Mouse (Mus musculus): ENCODE data around the gene Ascl1. TPM values are rescaled to one million over a fixed set of nuclear protein-coding genes. Genes with fewer than 3 reads are reported as not detected.

Gene Ascl1
- 0.15 and 0.35 TPM in 2 replicates for polyA plus RNA-seq (2015; fragmentation: Nextera tagmentation; extraction: Ambion mirVana)

DNA sequence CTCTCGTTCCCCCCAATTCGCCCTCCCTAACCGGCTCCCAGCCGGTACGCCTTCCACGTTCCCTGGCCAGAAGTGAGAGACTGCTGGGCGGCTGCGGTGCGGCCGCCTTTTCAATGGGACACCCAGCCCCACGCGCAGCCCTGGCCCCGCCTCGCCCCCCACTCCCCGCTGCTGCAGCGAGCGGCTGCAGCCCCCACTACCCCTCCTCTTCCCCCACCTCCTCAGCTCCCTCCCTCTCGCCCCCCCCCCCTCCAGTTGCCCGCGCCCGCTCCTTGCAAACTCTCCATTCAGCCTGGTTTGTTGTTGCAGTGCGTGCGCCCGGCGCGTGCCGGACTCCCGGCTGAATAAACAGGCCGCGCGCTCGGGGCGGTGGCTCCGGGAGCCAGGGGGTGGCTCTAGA, at the start of gene Ascl1:
Ascl1 (minus strand) TSS at position 85 of the 400 bp plus-strand sequence.
- H3K4me2 ChIP-seq = peak within 1 kb of the TSS; percentile 99
- no peak within 1 kb of the TSS for H3K27ac ChIP-seq (replicated peaks)
- peak within 1 kb of the TSS; percentile 67 for H3K4me3 ChIP-seq
- H3K9ac ChIP-seq = peak within 1 kb of the TSS; percentile 69
- peaks cover 96% of the 10 kb centered on the region for H3K27me3 ChIP-seq (replicated peaks)
- H3K4me1 ChIP-seq = peaks cover 19% of the 10 kb centered on the region
- no peaks in the 10 kb centered on the region for H3K36me3 ChIP-seq
- peaks cover 6% of the 10 kb centered on the region; the same call in 1 of the 2 replicates for H3K9me3 ChIP-seq
- under 1% methylated on average over 33 of the region's 34 CpGs for WGBS
- no peak for ATAC-seq (ENCODE audit: extremely low read depth, insufficient number of reproducible peaks, low FRiP score, low TSS enrichment)

DNA sequence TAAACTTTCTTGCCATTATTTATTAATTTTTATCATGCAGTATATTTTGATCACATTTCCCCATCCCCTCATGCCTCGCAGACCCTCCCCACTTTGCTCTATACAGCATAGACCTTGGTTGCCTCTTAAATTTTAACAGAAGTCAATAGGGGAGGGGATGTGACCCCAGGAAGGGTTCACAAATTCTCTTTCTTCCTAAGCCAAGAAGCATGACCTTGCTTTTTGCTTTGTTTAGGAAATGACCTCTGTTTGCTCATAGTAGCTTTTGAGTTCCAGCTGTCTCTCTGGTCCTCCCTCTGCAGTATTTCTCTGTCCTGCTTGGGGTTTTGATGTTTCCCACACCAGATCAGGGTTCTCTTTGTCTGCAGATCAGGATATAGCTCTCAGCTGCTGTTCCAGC, 40.7 kb upstream of the Ascl1 start:
- no peak overlapping the region for H3K4me3 ChIP-seq
- H3K27ac ChIP-seq (replicated peaks) = no peak overlapping the region
- no peak overlapping the region for H3K9ac ChIP-seq
- H3K4me2 ChIP-seq = no peak overlapping the region
- H3K36me3 ChIP-seq = no peaks in the 10 kb centered on the region
- ATAC-seq (ENCODE audit: extremely low read depth, insufficient number of reproducible peaks, low FRiP score, low TSS enrichment) = no peak
- no peaks in the 10 kb centered on the region for H3K9me3 ChIP-seq
- 67% methylated on average over 1 of the region's 1 CpGs for WGBS
- H3K27me3 ChIP-seq (replicated peaks) = no peaks in the 10 kb centered on the region
- no peaks in the 10 kb centered on the region for H3K4me1 ChIP-seq

DNA sequence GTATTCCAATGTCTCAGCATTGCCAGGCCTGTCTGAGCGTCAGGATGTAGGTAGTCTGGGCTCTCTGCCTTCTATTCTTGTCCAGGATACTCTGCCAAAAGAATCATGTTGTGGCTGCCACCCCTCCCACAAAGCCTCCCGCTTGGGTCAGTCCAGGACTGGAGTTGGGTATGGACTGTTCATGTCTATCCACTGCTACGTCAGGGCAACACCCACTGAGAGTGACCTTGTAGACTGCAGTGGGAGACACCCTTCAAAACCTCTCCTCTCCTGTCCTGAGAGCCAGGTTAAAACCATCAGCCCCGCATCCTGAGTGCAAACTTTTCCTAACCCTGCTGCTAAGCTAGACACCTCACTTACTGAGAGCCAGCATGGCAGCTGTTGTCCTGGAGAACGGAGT, 28.2 kb upstream of the Ascl1 start, which contains the start of gene Pah:
Pah (plus strand) TSS at position 150 of the 400 bp plus-strand sequence.
- H3K4me1 ChIP-seq = no peaks in the 10 kb centered on the region
- H3K27ac ChIP-seq (replicated peaks) = no peak within 1 kb of the TSS
- H3K4me2 ChIP-seq = no peak within 1 kb of the TSS
- H3K9ac ChIP-seq = no peak within 1 kb of the TSS
- H3K36me3 ChIP-seq = no peaks in the 10 kb centered on the region
- H3K9me3 ChIP-seq = no peaks in the 10 kb centered on the region
- H3K27me3 ChIP-seq (replicated peaks) = 0 out of 2 replicates have a peak, but pooled peaks cover 10% of the 10 kb centered on the region
- WGBS = 72% methylated on average over 5 of the region's 5 CpGs
- ATAC-seq (ENCODE audit: extremely low read depth, insufficient number of reproducible peaks, low FRiP score, low TSS enrichment) = no peak
- no peak within 1 kb of the TSS for H3K4me3 ChIP-seq

DNA sequence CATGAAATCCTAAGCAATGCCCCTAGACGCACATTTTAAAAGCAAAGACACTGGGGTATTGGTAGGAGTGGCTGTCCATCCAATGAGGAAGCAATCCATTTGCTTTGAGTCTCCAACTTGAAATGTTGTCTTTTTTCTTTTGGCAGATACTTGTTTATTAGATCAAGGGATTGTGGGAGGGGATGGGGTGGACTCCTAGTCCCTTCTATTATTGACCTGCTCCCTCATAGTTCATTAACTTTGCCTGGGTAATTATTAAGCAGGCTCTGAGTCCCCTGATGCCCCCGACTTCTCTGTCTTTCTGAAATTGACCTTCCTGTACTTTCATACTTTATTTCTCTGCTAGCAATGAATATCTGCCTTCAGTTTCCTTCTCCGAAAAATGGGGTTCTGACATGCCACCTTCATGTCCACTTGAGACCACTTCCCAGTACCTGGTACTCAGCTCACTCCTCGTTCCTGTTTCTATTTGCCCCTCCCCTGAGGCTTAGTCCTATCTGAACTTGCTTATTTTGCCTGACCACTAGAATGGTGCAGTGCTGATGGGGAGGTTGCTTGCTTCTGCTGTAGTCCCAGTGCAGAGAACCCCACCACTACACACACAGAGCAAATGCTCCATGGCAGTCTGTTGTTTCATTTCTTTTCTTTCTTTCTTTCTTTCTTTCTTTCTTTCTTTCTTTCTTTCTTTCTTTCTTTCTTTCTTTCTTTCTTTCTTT, 27.1 kb upstream of the Ascl1 start:
- Histone ChIP-seq H3K27me3 (replicated peaks) (0 out of 2 replicates have a peak, but pooled peaks cover 10% of the 10 kb centered on the region), H3K4me1 (no peaks in the 10 kb centered on the region), H3K4me3 (no peak overlapping the region), H3K9ac (no peak overlapping the region), H3K27ac (replicated peaks) (no peak overlapping the region), H3K9me3 (no peaks in the 10 kb centered on the region), H3K4me2 (no peak overlapping the region), H3K36me3 (no peaks in the 10 kb centered on the region)
- WGBS = 67% methylated on average over 4 of the region's 4 CpGs
- no peak for ATAC-seq (ENCODE audit: extremely low read depth, insufficient number of reproducible peaks, low FRiP score, low TSS enrichment)

DNA sequence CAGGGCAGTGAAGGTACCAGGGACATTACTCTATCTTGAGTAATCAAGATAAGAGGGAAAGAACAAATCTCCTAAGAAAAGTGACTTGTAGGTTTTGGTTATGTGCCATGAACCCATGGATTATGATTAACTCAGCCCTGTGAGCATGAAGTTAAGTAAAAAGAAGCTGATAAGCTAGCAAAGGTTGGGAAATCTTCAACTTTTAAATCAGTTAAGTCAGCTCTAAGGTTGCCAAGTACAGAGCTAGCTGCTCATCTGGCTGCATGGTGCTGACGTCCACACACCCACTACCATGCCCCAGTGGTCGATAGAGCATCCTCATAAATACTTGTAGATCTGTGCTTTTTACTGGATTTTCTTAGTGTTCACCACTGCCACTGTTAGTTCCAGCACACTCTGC, 25.1 kb upstream of the Ascl1 start:
- no peak overlapping the region for H3K4me2 ChIP-seq
- H3K4me3 ChIP-seq = no peak overlapping the region
- no peak overlapping the region for H3K27ac ChIP-seq (replicated peaks)
- WGBS = 61% methylated on average over 2 of the region's 2 CpGs
- no peaks in the 10 kb centered on the region for H3K36me3 ChIP-seq
- H3K27me3 ChIP-seq (replicated peaks) = 0 out of 2 replicates have a peak, but pooled peaks cover 10% of the 10 kb centered on the region
- no peak overlapping the region for H3K9ac ChIP-seq
- no peaks in the 10 kb centered on the region for H3K4me1 ChIP-seq
- H3K9me3 ChIP-seq = no peaks in the 10 kb centered on the region
- no peak for ATAC-seq (ENCODE audit: extremely low read depth, insufficient number of reproducible peaks, low FRiP score, low TSS enrichment)

DNA sequence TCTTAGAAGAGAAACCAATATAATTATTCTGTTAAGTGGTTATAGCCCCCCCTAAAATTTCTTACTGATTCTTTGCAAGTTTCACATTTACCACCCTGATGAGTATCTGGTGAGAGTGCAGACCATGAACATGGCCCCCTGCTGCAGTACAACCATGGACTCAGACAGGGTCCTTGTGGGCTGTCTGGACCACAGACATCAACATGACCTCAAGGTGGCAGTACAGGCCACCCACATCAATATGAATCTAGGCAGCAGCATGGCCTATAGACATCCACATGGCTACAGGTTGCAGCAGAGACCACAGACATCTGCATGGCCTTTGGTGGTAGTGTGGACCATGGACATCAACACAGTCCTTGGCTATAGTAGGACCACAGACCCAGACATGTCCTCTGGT, 19.6 kb upstream of the Ascl1 start:
- ATAC-seq (ENCODE audit: extremely low read depth, insufficient number of reproducible peaks, low FRiP score, low TSS enrichment) = no peak
- Histone ChIP-seq H3K9me3 (no peaks in the 10 kb centered on the region), H3K4me3 (no peak overlapping the region), H3K4me2 (no peak overlapping the region), H3K27ac (replicated peaks) (no peak overlapping the region), H3K4me1 (no peaks in the 10 kb centered on the region), H3K9ac (no peak overlapping the region), H3K27me3 (replicated peaks) (no peaks in the 10 kb centered on the region), H3K36me3 (no peaks in the 10 kb centered on the region)

DNA sequence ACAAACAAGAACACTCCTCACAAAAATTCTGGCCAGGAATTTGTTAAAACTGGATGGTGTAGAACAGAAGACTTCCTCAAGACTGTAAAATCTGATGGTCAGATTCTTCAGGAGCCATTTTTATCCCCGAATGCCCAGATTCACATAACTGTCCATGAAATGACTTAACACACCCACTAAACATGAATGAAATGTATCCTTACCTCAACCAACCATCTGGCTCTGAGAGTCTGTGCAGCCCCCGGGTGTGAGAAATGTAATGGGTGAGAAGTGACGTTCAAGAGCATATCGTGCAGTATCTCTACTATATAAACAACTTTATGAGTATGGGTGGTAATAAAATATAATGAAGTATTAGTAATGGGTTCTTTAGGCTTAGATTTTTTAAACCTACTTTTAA, 15.1 kb upstream of the Ascl1 start:
- Histone ChIP-seq H3K36me3 (no peaks in the 10 kb centered on the region), H3K27ac (replicated peaks) (no peak overlapping the region), H3K9ac (no peak overlapping the region), H3K4me2 (no peak overlapping the region), H3K27me3 (replicated peaks) (peaks cover 22% of the 10 kb centered on the region), H3K4me3 (no peak overlapping the region), H3K9me3 (no peaks in the 10 kb centered on the region), H3K4me1 (no peaks in the 10 kb centered on the region)
- ATAC-seq (ENCODE audit: extremely low read depth, insufficient number of reproducible peaks, low FRiP score, low TSS enrichment) = no peak
- 77% methylated on average over 4 of the region's 4 CpGs for WGBS

DNA sequence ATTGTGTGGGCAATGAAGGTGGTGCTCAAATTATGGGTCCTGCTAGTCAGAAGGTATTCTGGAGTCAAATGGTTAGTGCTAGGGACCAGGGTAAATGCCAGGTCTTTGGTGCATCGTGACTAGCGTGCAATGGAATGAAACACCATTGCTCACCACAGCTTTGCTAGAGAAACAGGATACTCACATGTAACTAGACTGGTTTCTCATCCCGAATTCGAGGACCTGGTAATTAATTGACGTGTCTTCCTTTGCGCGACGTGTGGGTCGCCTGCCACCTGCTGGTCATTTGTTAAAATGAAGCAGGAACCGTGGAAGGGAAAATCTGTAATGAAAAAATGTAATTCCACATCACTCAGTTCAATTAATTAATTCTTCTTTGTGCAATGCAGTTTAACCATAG, 10.5 kb upstream of the Ascl1 start:
- no peaks in the 10 kb centered on the region for H3K36me3 ChIP-seq
- H3K9me3 ChIP-seq = no peaks in the 10 kb centered on the region
- no peak overlapping the region for H3K4me3 ChIP-seq
- H3K4me1 ChIP-seq = no peaks in the 10 kb centered on the region
- under 1% methylated on average over 10 of the region's 10 CpGs for WGBS
- no peak overlapping the region for H3K4me2 ChIP-seq
- H3K9ac ChIP-seq = no peak overlapping the region
- peaks cover 68% of the 10 kb centered on the region for H3K27me3 ChIP-seq (replicated peaks)
- no peak overlapping the region for H3K27ac ChIP-seq (replicated peaks)
- no peak for ATAC-seq (ENCODE audit: extremely low read depth, insufficient number of reproducible peaks, low FRiP score, low TSS enrichment)

DNA sequence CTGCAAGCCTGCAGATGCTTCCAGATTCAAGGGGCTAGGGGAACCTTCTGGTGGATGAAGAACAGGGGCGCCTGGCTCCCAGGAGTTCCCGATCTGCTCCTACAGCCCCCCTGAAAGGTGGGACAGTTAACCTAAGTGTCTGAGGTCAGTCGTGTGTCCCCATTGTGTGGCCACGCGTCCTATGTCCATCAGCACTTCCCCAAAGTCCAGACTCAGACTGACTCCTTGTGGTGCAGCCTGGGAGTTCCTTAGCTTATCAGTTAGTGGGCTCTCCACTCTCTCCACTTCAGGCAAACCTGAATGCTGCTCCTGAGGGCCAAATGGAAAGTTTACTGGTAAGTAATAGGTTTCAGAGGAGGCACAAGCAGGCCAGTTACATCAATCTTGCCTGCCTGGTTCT, 8.8 kb upstream of the Ascl1 start:
- Histone ChIP-seq H3K9me3 (peaks cover 6% of the 10 kb centered on the region; the same call in 1 of the 2 replicates), H3K27me3 (replicated peaks) (peaks cover 83% of the 10 kb centered on the region), H3K9ac (no peak overlapping the region), H3K36me3 (no peaks in the 10 kb centered on the region), H3K4me2 (no peak overlapping the region), H3K27ac (replicated peaks) (no peak overlapping the region), H3K4me1 (no peaks in the 10 kb centered on the region), H3K4me3 (no peak overlapping the region)
- 15% methylated on average over 5 of the region's 5 CpGs for WGBS
- ATAC-seq (ENCODE audit: extremely low read depth, insufficient number of reproducible peaks, low FRiP score, low TSS enrichment) = no peak

DNA sequence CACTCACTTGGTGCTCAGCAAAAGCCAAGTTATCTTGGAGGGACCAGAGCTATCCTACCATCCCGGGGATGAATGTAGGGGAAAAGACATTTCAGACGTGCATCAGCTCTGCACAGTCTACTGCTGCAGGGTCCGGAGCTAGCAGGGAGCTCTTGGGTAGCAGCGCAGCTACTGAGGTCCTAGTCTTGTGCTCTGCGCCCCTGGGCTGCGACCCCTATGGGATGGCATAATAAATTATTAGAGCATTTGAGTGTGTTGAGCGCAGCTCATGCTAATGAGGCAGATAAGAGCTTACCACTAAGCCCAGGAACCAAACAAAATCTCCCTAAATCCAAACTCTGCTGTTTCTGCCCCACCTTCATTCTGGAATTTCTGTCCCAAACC, 8.2 kb upstream of the Ascl1 start:
- H3K27me3 ChIP-seq (replicated peaks) = peaks cover 83% of the 10 kb centered on the region
- no peaks in the 10 kb centered on the region for H3K36me3 ChIP-seq
- H3K4me1 ChIP-seq = no peaks in the 10 kb centered on the region
- H3K4me2 ChIP-seq = no peak overlapping the region
- no peak overlapping the region for H3K27ac ChIP-seq (replicated peaks)
- no peak overlapping the region for H3K9ac ChIP-seq
- H3K4me3 ChIP-seq = no peak overlapping the region
- no peak for ATAC-seq (ENCODE audit: extremely low read depth, insufficient number of reproducible peaks, low FRiP score, low TSS enrichment)
- peaks cover 6% of the 10 kb centered on the region; the same call in 1 of the 2 replicates for H3K9me3 ChIP-seq
- WGBS = 22% methylated on average over 7 of the region's 7 CpGs

DNA sequence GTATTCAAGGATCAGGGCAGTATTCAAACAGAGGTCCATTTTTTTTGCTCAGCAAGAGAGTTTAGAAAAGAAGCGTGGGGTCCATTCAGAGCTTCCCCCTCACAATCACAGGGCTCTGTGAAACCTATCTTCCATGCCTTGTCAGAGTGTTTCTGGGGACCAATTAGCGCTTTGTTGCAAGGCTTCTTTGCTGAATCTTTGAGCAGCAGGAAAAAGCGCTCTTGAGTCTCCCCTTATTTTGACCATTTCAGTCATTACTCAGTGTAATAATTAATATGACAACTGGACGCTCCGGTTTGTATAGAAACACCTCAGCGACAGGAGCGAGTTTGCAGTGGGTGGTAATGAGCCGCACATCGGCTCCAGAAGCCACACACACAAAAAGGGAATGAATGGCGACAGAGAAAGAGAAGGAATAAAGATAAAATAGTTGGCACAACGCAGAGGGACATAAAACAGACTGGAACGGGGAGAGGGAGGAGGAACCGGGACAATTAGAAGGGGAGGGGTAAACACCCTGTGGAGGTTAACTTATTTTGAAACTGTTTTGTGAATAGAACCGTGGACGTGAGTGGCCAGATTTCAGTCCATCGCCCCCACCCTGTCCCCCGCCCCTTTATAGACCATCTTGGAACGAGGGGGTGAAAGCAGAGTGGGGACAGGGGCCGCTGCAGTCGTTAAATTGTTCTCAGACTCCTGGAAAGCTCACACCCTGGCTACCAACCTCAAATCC, 7.6 kb upstream of the Ascl1 start:
- no peaks in the 10 kb centered on the region for H3K36me3 ChIP-seq
- peaks cover 6% of the 10 kb centered on the region; the same call in 1 of the 2 replicates for H3K9me3 ChIP-seq
- H3K4me3 ChIP-seq = no peak overlapping the region
- H3K9ac ChIP-seq = no peak overlapping the region
- no peak for ATAC-seq (ENCODE audit: extremely low read depth, insufficient number of reproducible peaks, low FRiP score, low TSS enrichment)
- no peaks in the 10 kb centered on the region for H3K4me1 ChIP-seq
- H3K27ac ChIP-seq (replicated peaks) = no peak overlapping the region
- peaks cover 87% of the 10 kb centered on the region for H3K27me3 ChIP-seq (replicated peaks)
- WGBS = 28% methylated on average over 20 of the region's 20 CpGs
- no peak overlapping the region for H3K4me2 ChIP-seq

Data from heart, embryonic 13.5 days (tissue).